Mouse (Mus musculus) frontal cortex, postnatal 14 days (tissue): ENCODE measurements at regions not wholly inside any gene's neighbourhood (a gene's known extent, or its start where the extent isn't known, plus 50 kb on each side); places are given as distances from the start of the nearest gene placed in this dataset.
A peak's percentile ranks its signal among the peaks of the same experiment; 100 is the strongest.

ENCODE experiments used
- DNase-seq, 2 experiments: peaks; one replicate each; pipeline ENCODE4 v3.0.0; 2022; ENCODE audit warnings: low spot score in 2 of 2

DNA sequence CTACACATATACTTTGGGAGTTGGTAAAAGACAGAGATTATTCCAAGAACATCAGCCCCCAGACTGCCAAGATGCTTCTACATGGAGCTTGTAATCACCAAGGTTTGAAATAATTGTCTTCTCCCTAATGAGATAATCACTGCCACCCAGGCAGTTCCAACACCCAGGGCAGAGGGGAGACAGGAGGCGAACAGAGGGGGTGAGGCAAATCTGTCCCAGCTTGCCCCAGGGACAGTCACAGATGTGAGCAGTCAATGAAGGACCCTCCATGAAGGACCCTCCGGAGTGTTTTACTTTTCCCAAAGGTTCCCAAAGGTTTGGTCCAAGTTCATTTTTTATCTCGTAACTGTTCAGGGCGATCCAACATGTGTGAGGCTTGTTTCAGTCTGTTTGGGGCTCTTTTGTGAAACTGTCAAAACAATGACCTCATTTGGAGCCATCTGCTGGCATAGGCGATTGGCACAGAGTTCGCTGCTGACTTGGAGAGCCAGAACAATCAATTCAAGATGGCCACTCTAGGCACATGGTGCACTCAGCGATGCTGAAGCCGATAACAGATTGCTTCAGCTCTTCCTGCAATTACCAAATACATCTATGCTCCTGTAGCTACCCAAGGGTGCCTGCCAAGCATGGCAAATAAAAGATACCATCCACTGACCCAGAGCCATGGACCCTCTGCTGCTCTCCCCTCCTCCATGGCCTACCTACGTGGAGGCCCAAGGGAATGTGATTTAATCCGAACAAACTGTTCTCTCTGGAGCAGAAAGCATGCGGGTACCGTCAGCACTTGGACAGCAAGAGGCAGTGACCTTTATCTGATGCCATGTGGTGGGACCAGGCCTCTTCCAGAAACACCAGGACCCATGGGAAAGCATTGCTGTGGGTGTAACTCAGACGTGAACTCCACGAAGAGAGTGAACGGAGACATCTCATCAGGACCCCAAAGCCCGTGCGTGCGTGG is 326.9 kb downstream of the Wdr11 start:
- no peak for DNase-seq

DNA sequence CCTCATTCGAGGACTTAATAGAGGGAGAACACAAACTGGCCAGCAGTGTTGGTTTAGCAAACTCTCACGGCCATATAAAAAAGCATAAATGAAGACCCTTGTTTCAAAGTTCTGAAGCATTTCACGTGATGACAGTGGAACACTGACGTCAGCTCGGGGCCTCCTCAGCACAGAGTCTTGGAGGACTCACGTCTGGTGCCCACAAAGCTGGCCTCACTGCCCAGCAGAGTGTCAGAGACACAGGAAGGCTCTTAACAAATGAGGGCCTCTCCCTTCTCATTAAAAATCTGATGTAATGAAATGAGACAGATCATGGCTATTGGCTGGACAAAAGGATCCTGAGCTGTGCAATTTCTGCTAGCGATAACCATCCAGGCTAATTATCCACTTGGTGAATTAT is 330.6 kb downstream of the Wdr11 start:
- DNase-seq: no peak

DNA sequence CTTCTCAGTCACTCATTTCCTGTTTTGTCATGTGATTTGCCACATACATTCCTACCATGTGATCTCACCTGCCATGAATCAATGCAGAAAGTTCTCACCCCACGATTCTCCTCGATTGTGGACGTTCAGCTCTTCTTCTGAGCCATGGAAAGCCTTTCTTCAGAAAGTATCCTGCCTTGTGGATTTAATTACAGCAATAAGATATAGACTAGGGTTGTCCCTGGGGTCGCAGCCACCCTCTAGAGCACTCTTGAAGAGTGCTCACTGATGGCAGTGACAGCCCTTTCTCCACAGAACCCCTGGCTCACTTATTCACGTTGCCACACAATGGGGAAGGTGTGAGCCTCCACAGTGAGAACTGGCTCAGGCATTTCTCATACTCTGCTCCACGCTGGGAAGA is 345.1 kb downstream of the Wdr11 start:
- no peak for DNase-seq

DNA sequence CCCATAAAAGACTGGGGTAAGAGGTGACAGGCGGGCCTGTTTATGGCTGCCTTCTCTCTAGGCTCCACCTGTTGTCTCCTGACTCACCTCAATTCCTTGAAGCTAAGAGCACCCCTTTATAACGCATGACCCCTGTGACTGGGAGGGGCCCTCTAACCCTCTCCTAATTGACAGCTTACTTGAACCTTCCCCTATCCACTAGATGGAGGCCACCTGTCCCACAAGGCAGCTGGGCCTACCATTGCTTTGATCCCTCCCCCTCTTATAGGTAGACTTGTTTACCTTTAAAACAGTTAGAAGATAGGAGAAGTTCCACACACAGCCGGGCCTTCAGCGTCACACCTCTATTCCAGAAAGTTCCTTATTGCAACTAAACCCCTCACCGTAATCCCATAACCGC is 346.1 kb downstream of the Wdr11 start:
- DNase-seq: no peak

GRCm38 (mm10) chr7:129938141-129938540 is 346.5 kb downstream of the Wdr11 start:
- no peak for DNase-seq

DNA sequence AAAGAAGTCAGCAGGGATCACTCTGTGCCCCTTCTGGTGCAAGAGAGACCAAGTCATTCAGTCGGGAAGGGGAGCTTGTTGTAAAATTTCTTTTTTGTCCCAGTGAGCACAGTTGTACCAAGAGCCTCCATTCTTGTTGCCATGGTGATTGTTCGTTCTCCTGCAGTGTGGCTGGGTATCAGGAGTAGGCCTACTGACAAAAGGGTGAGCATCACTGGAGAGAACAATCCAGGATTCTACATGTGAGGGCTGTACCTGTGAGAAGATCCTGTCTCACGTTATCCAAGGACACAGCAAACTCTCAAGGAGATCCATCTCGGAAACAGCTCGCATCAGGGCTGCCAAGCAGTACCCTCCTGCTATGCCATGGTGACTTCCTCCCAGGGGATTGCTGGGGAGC is 347.6 kb downstream of the Wdr11 start:
- DNase-seq: no peak

DNA sequence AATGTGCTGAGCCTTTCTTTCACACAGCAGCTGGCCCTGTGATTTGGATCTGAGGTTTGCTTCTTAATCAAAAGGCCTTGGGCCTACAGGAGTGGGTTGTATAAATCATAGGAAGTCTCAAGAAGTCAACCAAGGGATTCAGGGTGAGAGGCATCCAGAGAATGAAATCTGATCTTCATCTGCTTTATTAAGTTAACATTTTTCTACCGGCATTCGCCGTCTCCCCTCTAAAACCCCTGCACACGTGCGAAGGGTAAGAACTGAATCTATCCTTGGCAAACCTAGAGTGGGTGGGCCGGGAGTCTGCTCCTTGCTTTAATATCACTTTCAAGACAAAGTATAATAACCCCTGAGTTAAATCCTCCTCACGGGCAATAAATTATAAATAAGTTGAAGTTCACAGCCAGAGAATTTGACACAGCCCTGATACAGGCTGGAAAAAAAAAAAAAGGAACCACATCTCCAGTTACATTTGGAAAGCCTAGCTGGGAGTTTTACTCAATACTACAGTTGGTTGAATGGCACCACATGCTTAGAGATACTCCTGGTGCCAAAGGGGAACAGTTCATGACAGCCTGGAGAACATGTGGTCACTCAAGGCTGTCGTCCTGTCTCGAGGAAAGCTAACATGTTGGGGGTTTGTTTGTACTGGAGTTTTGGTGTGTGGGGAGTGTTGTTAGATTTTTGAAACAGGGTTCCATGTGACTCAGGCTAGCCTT is 349.8 kb downstream of the Wdr11 start:
- DNase-seq: no peak

DNA sequence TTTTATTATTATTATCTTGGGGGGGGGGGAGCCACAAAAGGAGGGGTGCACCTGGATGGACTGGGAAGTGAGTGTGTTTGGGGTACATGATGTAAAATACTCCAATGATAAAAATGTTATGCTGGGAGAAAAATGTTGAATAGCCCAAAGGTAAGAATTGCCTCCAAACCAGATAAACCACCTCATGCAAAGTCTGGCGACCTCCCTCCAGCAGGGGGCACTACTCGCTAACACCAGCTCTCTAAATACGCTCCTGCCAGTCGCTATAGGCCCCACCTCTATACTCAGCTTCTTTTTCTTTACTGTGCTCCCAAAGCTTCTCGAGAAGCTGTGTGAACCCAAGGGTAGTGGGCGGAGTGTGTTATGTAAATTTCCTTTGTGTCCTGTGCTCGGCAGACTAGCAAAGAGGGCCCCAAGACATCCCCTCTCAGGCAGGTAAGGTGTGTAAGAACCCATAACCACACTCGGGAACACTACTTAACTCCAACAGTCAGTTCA is 357.0 kb downstream of the Wdr11 start:
- DNase-seq: no peak

GRCm38 (mm10) chr7:129950456-129950855 is 358.8 kb downstream of the Wdr11 start:
- no peak for DNase-seq

- DNase-seq: no peak
These were observed 366.7 kb downstream of the Wdr11 start for GRCm38 (mm10) chr7:129958379-129958778.

GRCm38 (mm10) chr7:129962575-129962974 is 370.9 kb downstream of the Wdr11 start:
- DNase-seq: no peak

GRCm38 (mm10) chr7:129964192-129964591 is 372.5 kb downstream of the Wdr11 start:
- no peak for DNase-seq

DNA sequence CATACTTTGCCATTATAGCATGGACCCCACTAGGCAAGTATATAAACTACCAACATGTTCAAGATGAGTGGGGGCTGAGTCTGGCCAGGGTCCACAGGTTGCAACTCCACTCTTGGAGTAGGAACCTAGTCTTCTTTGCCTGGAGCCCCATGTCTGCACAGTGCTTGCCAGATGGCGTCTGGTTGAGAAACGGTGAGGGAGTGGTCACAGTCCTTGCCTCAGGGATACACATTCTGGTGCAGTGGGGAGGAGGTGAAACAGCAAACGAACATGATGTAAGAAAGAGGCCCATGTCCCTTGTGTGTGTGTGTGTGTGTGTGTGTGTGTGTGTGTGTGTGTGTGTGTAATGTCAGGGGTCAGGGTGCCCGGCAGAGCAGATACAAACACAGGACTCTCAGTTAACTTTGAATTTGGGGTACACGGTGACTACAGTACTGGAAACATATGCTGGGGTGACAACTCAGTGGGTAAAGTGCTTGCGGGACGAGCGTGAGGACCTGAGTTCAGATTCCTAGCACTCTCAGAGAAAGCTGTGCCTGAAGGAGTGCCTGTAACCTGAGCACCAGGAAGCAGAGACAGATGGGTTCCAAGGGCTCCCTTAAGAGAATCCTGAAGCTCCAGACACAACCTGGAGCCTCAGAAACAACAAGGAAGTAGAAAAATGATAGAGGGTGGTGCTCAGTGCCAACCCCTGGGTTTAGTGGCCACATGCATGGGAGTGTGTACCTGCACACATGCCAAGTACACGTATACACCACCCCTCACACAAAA is 373.8 kb downstream of the Wdr11 start:
- DNase-seq: no peak

GRCm38 (mm10) chr7:129966771-129967170 is 375.1 kb downstream of the Wdr11 start:
- DNase-seq: peak in 1 of 2 experiments; percentile 10

GRCm38 (mm10) chr7:129970201-129970600 is 378.5 kb downstream of the Wdr11 start:
- no peak for DNase-seq

DNA sequence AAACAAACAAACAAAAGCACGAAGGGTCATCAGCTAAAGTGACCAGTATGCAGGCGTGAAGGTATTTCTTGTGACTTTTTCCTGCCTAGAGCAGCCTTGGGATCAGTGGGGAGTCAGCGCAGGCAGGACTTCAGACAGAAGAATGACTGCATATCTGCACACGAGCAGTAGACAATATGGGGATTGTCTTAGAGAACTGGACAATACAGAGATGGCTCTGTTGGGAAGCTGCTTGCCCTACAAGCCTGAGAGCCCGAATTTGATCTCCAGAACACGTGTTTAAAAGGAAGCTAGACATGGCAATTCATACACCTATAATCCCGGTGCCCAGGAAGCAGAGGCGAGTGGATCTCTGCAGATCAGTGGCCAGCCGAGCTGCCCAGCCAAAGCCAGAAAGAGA is 382.5 kb downstream of the Wdr11 start:
- no peak for DNase-seq

DNA sequence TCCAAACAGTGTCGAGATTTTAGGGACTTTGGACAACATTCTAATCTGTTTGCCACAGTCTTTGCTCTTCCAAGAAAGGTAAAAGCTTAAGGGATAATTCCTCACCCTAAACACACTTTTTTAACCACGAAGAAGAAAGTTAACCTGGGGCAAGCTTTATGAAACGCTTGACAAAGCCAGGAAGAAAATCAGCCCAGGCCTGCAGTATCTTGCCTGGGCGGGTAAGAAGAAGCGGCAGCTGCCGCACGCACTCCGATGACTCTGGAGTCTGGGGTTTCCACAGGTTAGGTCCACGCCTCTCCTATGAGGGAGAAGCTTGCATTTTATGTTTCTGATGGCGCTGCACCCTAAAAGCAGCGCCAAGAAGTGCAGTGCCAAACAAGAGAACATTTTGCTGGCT is 383.2 kb downstream of the Wdr11 start:
- DNase-seq: no peak

DNA sequence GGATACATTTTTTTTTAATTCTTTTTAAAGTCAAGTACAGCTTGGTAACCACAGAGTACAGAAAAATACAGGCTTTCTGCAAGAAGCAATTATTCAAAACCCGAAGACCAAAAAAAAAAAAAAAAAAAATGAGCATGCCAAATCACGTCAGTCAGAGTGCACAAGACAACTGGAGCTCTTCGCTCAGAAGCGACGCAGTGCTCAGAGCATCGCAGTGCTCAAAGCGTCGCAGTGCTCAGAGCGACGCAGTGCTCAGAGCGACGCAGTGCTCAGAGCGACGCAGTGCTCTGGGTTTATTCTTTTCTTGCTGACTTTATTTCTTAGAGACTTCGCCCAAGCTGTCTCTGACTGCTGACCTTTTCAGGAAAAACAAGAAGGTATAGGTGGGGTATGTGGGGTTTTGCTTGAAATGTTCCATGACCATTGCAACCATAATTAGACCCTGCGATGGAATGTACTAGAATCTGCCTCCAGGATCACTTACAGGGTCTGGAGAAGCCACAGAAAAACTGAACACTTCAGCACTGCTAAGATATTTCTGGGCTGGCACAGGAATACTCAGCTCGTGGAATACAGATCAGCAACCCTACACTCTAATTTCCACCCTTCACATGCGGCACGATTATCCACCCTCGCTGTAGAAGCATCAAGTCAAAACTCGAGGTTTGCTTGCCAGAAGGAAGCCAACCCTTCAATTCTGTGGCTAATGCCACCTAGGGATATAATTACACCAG is 384.3 kb downstream of the Wdr11 start:
- DNase-seq: no peak

- no peak for DNase-seq
These were observed 386.9 kb downstream of the Wdr11 start for GRCm38 (mm10) chr7:129978576-129978975.

GRCm38 (mm10) chr7:129979337-129979736 is 387.7 kb downstream of the Wdr11 start:
- no peak for DNase-seq

GRCm38 (mm10) chr7:129980501-129980900 is 388.8 kb downstream of the Wdr11 start:
- no peak for DNase-seq
